Mouse (Mus musculus) lung, postnatal 25 days (tissue): ENCODE data around the gene Gpc6.

Experiments used
- DNase-seq: peaks from one replicate; pipeline ENCODE4 v3.0.0; 2022; ENCODE audit warnings: low spot score

The Gpc6 gene

DNA sequence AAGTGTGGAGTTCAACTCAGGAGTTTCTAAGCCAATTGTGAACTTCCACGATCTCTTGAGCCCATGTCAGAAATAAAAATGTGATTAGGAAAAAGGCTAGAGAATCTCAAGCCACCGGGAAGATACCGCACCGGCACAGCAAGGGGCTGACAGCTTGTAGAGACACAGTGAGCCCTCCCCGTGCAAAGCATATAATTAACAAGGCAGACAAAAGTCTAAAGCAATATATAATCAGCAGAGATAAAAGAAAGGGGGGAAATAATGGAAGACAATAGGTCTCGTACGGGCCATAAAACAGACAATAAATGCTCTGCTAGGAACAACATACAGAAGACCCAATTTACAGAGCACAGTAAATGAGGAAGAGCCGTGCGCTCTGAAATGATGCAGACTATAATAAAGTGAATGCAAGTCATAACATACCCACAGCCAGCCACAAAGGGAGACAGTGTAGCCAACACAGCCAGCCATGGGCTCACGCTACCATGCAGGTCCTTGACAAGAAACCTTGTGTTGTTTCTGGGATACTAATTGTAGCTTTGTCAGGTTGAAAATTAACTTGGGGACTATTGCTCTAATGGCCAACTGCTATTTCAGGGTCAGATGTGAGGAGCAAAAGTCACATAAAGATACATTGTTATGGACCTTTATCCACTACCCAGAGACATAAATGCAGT lies 1096.9 kb downstream of the Gpc6 start:
- DNase-seq, result no peak
